Mouse (Mus musculus): ENCODE measurements around the gene Olfr1018. TPM values are rescaled to one million over a fixed set of nuclear protein-coding genes. Genes with fewer than 3 reads are reported as not detected.

The Olfr1018 gene
- not detected in 2 replicates for polyA plus RNA-seq (2015; fragmentation: Nextera tagmentation; extraction: Ambion mirVana)

GRCm38 (mm10) chr2:85818179-85818578 is at the start of gene Olfr1018:
Gene Olfr1018 (plus strand): TSS chr2:85818479.
- Histone ChIP-seq H3K9ac (replicated peaks) (no peak within 1 kb of the TSS), H3K4me1 (no peaks in the 10 kb centered on the region), H3K4me2 (no peak within 1 kb of the TSS), H3K27me3 (replicated peaks) (no peaks in the 10 kb centered on the region), H3K27ac (replicated peaks) (no peak within 1 kb of the TSS), H3K36me3 (no peaks in the 10 kb centered on the region), H3K4me3 (replicated peaks) (no peak within 1 kb of the TSS), H3K9me3 (replicated peaks) (no peaks in the 10 kb centered on the region)
- ATAC-seq (ENCODE audit: low FRiP score): no peak

- Histone ChIP-seq H3K27me3 (replicated peaks) (no peaks in the 10 kb centered on the region), H3K27ac (replicated peaks) (no peak within 1 kb of the TSS), H3K4me2 (no peak within 1 kb of the TSS), H3K36me3 (no peaks in the 10 kb centered on the region), H3K4me1 (no peaks in the 10 kb centered on the region), H3K9me3 (replicated peaks) (no peaks in the 10 kb centered on the region), H3K4me3 (replicated peaks) (no peak within 1 kb of the TSS), H3K9ac (replicated peaks) (no peak within 1 kb of the TSS)
- no peak for ATAC-seq (ENCODE audit: low FRiP score)
Observed at GRCm38 (mm10) chr2:85772413-85772812, 45.9 kb upstream of the Olfr1018 start, which contains the start of gene Olfr1014. Gene Olfr1014 (plus strand): TSS chr2:85772713.

- Histone ChIP-seq H3K36me3 (no peaks in the 10 kb centered on the region), H3K9ac (replicated peaks) (no peak within 1 kb of the TSS), H3K9me3 (replicated peaks) (no peaks in the 10 kb centered on the region), H3K4me1 (no peaks in the 10 kb centered on the region), H3K4me3 (replicated peaks) (no peak within 1 kb of the TSS), H3K27ac (replicated peaks) (no peak within 1 kb of the TSS), H3K27me3 (replicated peaks) (no peaks in the 10 kb centered on the region), H3K4me2 (no peak within 1 kb of the TSS)
- no peak for ATAC-seq (ENCODE audit: low FRiP score)
Observed at GRCm38 (mm10) chr2:85781717-85782116, 36.6 kb upstream of the Olfr1018 start, which contains the start of gene Olfr1015. Gene Olfr1015 (plus strand): TSS chr2:85782017.

GRCm38 (mm10) chr2:85792331-85792730 is 25.9 kb upstream of the Olfr1018 start:
- Histone ChIP-seq H3K27me3 (replicated peaks) (no peaks in the 10 kb centered on the region), H3K4me2 (no peak overlapping the region), H3K4me3 (replicated peaks) (no peak overlapping the region), H3K9ac (replicated peaks) (no peak overlapping the region), H3K36me3 (no peaks in the 10 kb centered on the region), H3K27ac (replicated peaks) (no peak overlapping the region), H3K9me3 (replicated peaks) (no peaks in the 10 kb centered on the region), H3K4me1 (no peaks in the 10 kb centered on the region)
- no peak for ATAC-seq (ENCODE audit: low FRiP score)
- 42% methylated on average over 2 of the region's 2 CpGs for WGBS

- H3K27me3 ChIP-seq (replicated peaks): no peaks in the 10 kb centered on the region
- H3K4me1 ChIP-seq: no peaks in the 10 kb centered on the region
- H3K9ac ChIP-seq (replicated peaks): no peak within 1 kb of the TSS
- no peak within 1 kb of the TSS for H3K27ac ChIP-seq (replicated peaks)
- H3K9me3 ChIP-seq (replicated peaks): no peaks in the 10 kb centered on the region
- ATAC-seq (ENCODE audit: low FRiP score): no peak
- WGBS: 96% methylated on average over 2 of the region's 2 CpGs
- no peaks in the 10 kb centered on the region for H3K36me3 ChIP-seq
- H3K4me3 ChIP-seq (replicated peaks): no peak within 1 kb of the TSS
- H3K4me2 ChIP-seq: no peak within 1 kb of the TSS
Observed at GRCm38 (mm10) chr2:85802444-85802843, 15.8 kb upstream of the Olfr1018 start, which contains the start of gene Olfr1016. Gene Olfr1016 (minus strand): TSS chr2:85802544.

GRCm38 (mm10) chr2:85804501-85804900 is 13.8 kb upstream of the Olfr1018 start:
- Histone ChIP-seq H3K9me3 (replicated peaks) (no peaks in the 10 kb centered on the region), H3K4me2 (no peak overlapping the region), H3K9ac (replicated peaks) (no peak overlapping the region), H3K36me3 (no peaks in the 10 kb centered on the region), H3K4me1 (no peaks in the 10 kb centered on the region), H3K4me3 (replicated peaks) (no peak overlapping the region), H3K27ac (replicated peaks) (no peak overlapping the region), H3K27me3 (replicated peaks) (no peaks in the 10 kb centered on the region)
- 93% methylated on average over 4 of the region's 4 CpGs for WGBS
- ATAC-seq (ENCODE audit: low FRiP score): no peak

GRCm38 (mm10) chr2:85845383-85845782 is 27.1 kb downstream of the Olfr1018 start, which contains the start of gene Olfr1019:
Gene Olfr1019 (minus strand): TSS chr2:85845483.
- H3K27me3 ChIP-seq (replicated peaks): no peaks in the 10 kb centered on the region

GRCm38 (mm10) chr2:85846730-85847129 is 28.5 kb downstream of the Olfr1018 start, which contains the start of gene Olfr1020:
Gene Olfr1020 (plus strand): TSS chr2:85847030.
- H3K27ac ChIP-seq (replicated peaks): no peak within 1 kb of the TSS
- no peaks in the 10 kb centered on the region for H3K36me3 ChIP-seq
- no peak within 1 kb of the TSS for H3K4me2 ChIP-seq
- 84% methylated on average over 1 of the region's 1 CpGs for WGBS
- no peak within 1 kb of the TSS for H3K9ac ChIP-seq (replicated peaks)
- H3K27me3 ChIP-seq (replicated peaks): no peaks in the 10 kb centered on the region
- H3K4me3 ChIP-seq (replicated peaks): no peak within 1 kb of the TSS
- no peak for ATAC-seq (ENCODE audit: low FRiP score)
- no peaks in the 10 kb centered on the region for H3K9me3 ChIP-seq (replicated peaks)
- no peaks in the 10 kb centered on the region for H3K4me1 ChIP-seq

More at GRCm38 (mm10) chr2:85845383-85845782, 27.1 kb downstream of the Olfr1018 start, which contains the start of gene Olfr1019:
- H3K4me2 ChIP-seq: no peak within 1 kb of the TSS
- no peak for ATAC-seq (ENCODE audit: low FRiP score)
- H3K4me3 ChIP-seq (replicated peaks): no peak within 1 kb of the TSS
- no peak within 1 kb of the TSS for H3K27ac ChIP-seq (replicated peaks)
- no peaks in the 10 kb centered on the region for H3K9me3 ChIP-seq (replicated peaks)
- H3K9ac ChIP-seq (replicated peaks): no peak within 1 kb of the TSS
- H3K36me3 ChIP-seq: no peaks in the 10 kb centered on the region
- no peaks in the 10 kb centered on the region for H3K4me1 ChIP-seq

GRCm38 (mm10) chr2:85868294-85868693 is 50.0 kb downstream of the Olfr1018 start, which contains the start of gene Olfr1022:
Gene Olfr1022 (plus strand): TSS chr2:85868594.
- Histone ChIP-seq H3K4me2 (no peak within 1 kb of the TSS), H3K4me3 (replicated peaks) (no peak within 1 kb of the TSS), H3K9ac (replicated peaks) (no peak within 1 kb of the TSS), H3K9me3 (replicated peaks) (no peaks in the 10 kb centered on the region), H3K4me1 (no peaks in the 10 kb centered on the region), H3K27ac (replicated peaks) (no peak within 1 kb of the TSS), H3K36me3 (no peaks in the 10 kb centered on the region), H3K27me3 (replicated peaks) (no peaks in the 10 kb centered on the region)
- 57% methylated on average over 2 of the region's 2 CpGs for WGBS
- no peak for ATAC-seq (ENCODE audit: low FRiP score)

Other genes with a start within 250 kb of the Olfr1018 start
- not detected in 2 replicates for gene Olfr996, start 239.3 kb upstream of the Olfr1018 start, polyA plus RNA-seq (2015; fragmentation: Nextera tagmentation; extraction: Ambion mirVana)
- not detected in 2 replicates for gene Olfr998, start 229.5 kb upstream of the Olfr1018 start, polyA plus RNA-seq (2015; fragmentation: Nextera tagmentation; extraction: Ambion mirVana)
- gene Olfr1000, start 206.6 kb upstream of the Olfr1018 start, polyA plus RNA-seq (2015; fragmentation: Nextera tagmentation; extraction: Ambion mirVana): not detected in 2 replicates
- not detected in 2 replicates for gene Olfr1002, start 167.8 kb upstream of the Olfr1018 start, polyA plus RNA-seq (2015; fragmentation: Nextera tagmentation; extraction: Ambion mirVana)
- gene Olfr154, start 154.0 kb upstream of the Olfr1018 start, polyA plus RNA-seq (2015; fragmentation: Nextera tagmentation; extraction: Ambion mirVana): not detected in 2 replicates
- gene Olfr1006, start 139.7 kb upstream of the Olfr1018 start, polyA plus RNA-seq (2015; fragmentation: Nextera tagmentation; extraction: Ambion mirVana): not detected in 2 replicates
- gene Olfr1008, start 129.0 kb upstream of the Olfr1018 start, polyA plus RNA-seq (2015; fragmentation: Nextera tagmentation; extraction: Ambion mirVana): not detected in 2 replicates
- not detected in 2 replicates for gene Olfr1009, start 103.1 kb upstream of the Olfr1018 start, polyA plus RNA-seq (2015; fragmentation: Nextera tagmentation; extraction: Ambion mirVana)
- not detected in 2 replicates for gene Olfr1012, start 55.7 kb upstream of the Olfr1018 start, polyA plus RNA-seq (2015; fragmentation: Nextera tagmentation; extraction: Ambion mirVana)
- gene Olfr1013, start 51.4 kb upstream of the Olfr1018 start, polyA plus RNA-seq (2015; fragmentation: Nextera tagmentation; extraction: Ambion mirVana): not detected in 2 replicates
- not detected in 2 replicates for gene Olfr1014, start 45.8 kb upstream of the Olfr1018 start, polyA plus RNA-seq (2015; fragmentation: Nextera tagmentation; extraction: Ambion mirVana)
- gene Olfr1015, start 36.5 kb upstream of the Olfr1018 start, polyA plus RNA-seq (2015; fragmentation: Nextera tagmentation; extraction: Ambion mirVana): not detected in 2 replicates
- gene Olfr1016, start 15.9 kb upstream of the Olfr1018 start, polyA plus RNA-seq (2015; fragmentation: Nextera tagmentation; extraction: Ambion mirVana): not detected in 2 replicates
- not detected in 2 replicates for gene Olfr1019, start 27.0 kb downstream of the Olfr1018 start, polyA plus RNA-seq (2015; fragmentation: Nextera tagmentation; extraction: Ambion mirVana)
- not detected in 2 replicates for gene Olfr1020, start 28.6 kb downstream of the Olfr1018 start, polyA plus RNA-seq (2015; fragmentation: Nextera tagmentation; extraction: Ambion mirVana)
- gene Olfr1022, start 50.1 kb downstream of the Olfr1018 start, polyA plus RNA-seq (2015; fragmentation: Nextera tagmentation; extraction: Ambion mirVana): not detected in 2 replicates
- not detected in 2 replicates for gene Olfr1023, start 67.2 kb downstream of the Olfr1018 start, polyA plus RNA-seq (2015; fragmentation: Nextera tagmentation; extraction: Ambion mirVana)
- gene Olfr1024, start 86.6 kb downstream of the Olfr1018 start, polyA plus RNA-seq (2015; fragmentation: Nextera tagmentation; extraction: Ambion mirVana): not detected in 2 replicates
- gene Olfr1025-ps1, start 96.7 kb downstream of the Olfr1018 start, polyA plus RNA-seq (2015; fragmentation: Nextera tagmentation; extraction: Ambion mirVana): not detected in 2 replicates
- not detected in 2 replicates for gene Olfr1026, start 103.1 kb downstream of the Olfr1018 start, polyA plus RNA-seq (2015; fragmentation: Nextera tagmentation; extraction: Ambion mirVana)
- not detected in 2 replicates for gene Olfr1028, start 132.0 kb downstream of the Olfr1018 start, polyA plus RNA-seq (2015; fragmentation: Nextera tagmentation; extraction: Ambion mirVana)
- gene Olfr1029, start 155.4 kb downstream of the Olfr1018 start, polyA plus RNA-seq (2015; fragmentation: Nextera tagmentation; extraction: Ambion mirVana): not detected in 2 replicates
- not detected in 2 replicates for gene Olfr1030, start 160.8 kb downstream of the Olfr1018 start, polyA plus RNA-seq (2015; fragmentation: Nextera tagmentation; extraction: Ambion mirVana)
- gene Olfr1031, start 171.8 kb downstream of the Olfr1018 start, polyA plus RNA-seq (2015; fragmentation: Nextera tagmentation; extraction: Ambion mirVana): not detected in 2 replicates
- gene Olfr1032, start 187.1 kb downstream of the Olfr1018 start, polyA plus RNA-seq (2015; fragmentation: Nextera tagmentation; extraction: Ambion mirVana): not detected in 2 replicates
- gene Olfr1033, start 202.2 kb downstream of the Olfr1018 start, polyA plus RNA-seq (2015; fragmentation: Nextera tagmentation; extraction: Ambion mirVana): 0.04 and 0.28 TPM in 2 replicates
- gene Olfr1034, start 227.4 kb downstream of the Olfr1018 start, polyA plus RNA-seq (2015; fragmentation: Nextera tagmentation; extraction: Ambion mirVana): not detected in 2 replicates